ENCODE assay signal across 8 mouse cellular contexts in the genomic region with DNA sequence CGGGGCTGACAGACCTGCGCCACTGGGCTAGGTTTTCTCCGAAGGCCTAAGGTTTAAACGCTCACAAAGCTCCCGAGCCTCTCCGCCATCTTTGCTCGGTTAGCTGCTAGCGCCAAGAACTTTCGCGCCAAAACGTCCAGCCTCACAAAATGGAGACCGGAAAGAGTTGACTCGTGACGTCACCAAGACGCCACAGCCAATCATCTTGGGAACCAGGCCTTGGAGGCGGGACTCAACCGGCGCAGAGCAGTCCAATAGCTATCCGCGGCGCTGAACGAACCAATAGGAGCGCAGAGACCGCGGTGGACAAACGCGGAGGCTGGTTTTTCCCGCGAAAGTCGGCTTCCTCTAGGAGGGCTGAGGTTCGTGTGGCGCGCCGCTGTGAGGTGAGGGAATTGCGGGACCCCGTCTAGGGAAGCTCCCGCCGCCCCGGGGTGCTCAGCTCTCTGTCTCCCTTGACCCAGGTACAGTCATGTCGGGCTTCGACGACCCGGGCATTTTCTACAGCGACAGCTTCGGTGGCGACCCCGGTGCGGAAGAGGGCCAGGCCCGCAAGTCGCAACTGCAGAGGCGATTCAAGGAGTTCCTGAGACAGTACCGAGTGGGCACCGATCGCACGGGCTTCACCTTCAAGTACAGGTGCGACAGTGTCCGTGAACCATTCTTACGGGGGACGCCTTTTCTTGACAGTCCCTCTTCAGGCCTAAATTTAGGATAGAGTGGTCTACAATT. TPM values are rescaled to one million over a fixed set of nuclear protein-coding genes. Genes with fewer than 3 reads are reported as not detected.
DNase-seq lines count a peak whose midpoint lies in the region; ATAC-seq and TF ChIP-seq lines count a peak whose summit lies in the region.

A gene (plus strand): TSS at position 334 of the 732 bp plus-strand sequence.

- TF ChIP-seq EP300 in MEL (IDR thresholded peaks at IDR 0.05; ENCODE audit: low read depth in 1 of 2, low read length in 2 of 2): no peak

- H3K4me1 ChIP-seq in MEL (ENCODE audit: control insufficient read depth in 1 of 2, insufficient read depth in 2 of 2, low read length in 2 of 2): peaks cover 4 to 19% of the 10 kb centered on the region in 2 experiments; a peak in 2 of 4 replicates
- no peaks in the 10 kb centered on the region; the same call in 1 of the 2 replicates for H3K4me1 ChIP-seq in cerebellum, adult 2 months (ENCODE audit: control insufficient read depth, insufficient read depth, low read length)
- peaks cover 7% of the 10 kb centered on the region; the same call in 1 of the 2 replicates for H3K4me1 ChIP-seq in forebrain, postnatal 0 days (ENCODE audit: insufficient read depth)
- peaks cover 16% of the 10 kb centered on the region for H3K4me1 ChIP-seq in lung, embryonic 15.5 days

- no peaks in the 10 kb centered on the region for H3K9me3 ChIP-seq in MEL (replicated peaks; ENCODE audit: insufficient read depth, low read length)
- no peaks in the 10 kb centered on the region for H3K9me3 ChIP-seq in forebrain, postnatal 0 days (ENCODE audit: low read length)
- H3K9me3 ChIP-seq in lung, embryonic 15.5 days: no peaks in the 10 kb centered on the region

- peak; percentile 67 to 77; a peak in 3 of 4 replicates for TF ChIP-seq POLR2A in MEL (IDR thresholded peaks at IDR 0.05; ENCODE audit: control insufficient read depth in 1 of 2, insufficient read depth in 1 of 2, low read depth in 1 of 2, low read length in 2 of 2, poor library complexity in 1 of 2)
- TF ChIP-seq POLR2A in cerebellum, adult 2 months (IDR thresholded peaks at IDR 0.05; ENCODE audit: borderline replicate concordance, insufficient read depth, low read length): peak; percentile 45; the same call in 1 of the 2 replicates

- no peak for TF ChIP-seq RAD21 in MEL (IDR thresholded peaks at IDR 0.05; ENCODE audit: low read depth, low read length)

- TF ChIP-seq CTCF in MEL (IDR thresholded peaks at IDR 0.05 in 2 of 3, conservative IDR thresholded peaks at IDR 0.05 in 1 of 3; ENCODE audit: control insufficient read depth in 1 of 3, insufficient read depth in 1 of 3, low read depth in 2 of 3, low read length in 3 of 3, poor library complexity in 1 of 3, severe bottlenecking in 1 of 3): no peak
- TF ChIP-seq CTCF in cerebellum, adult 2 months (IDR thresholded peaks at IDR 0.05; ENCODE audit: borderline replicate concordance, insufficient read depth, low read depth, low read length): no peak
- no peak for TF ChIP-seq CTCF in forebrain, postnatal 0 days (IDR thresholded peaks at IDR 0.05; ENCODE audit: low read depth)

- no peaks in the 10 kb centered on the region for H3K27me3 ChIP-seq in MEL (ENCODE audit: control insufficient read depth in 1 of 2, insufficient read depth in 2 of 2, low read length in 2 of 2)
- no peaks in the 10 kb centered on the region for H3K27me3 ChIP-seq in cerebellum, adult 2 months (ENCODE audit: control insufficient read depth, insufficient read depth, low read length)
- no peaks in the 10 kb centered on the region for H3K27me3 ChIP-seq in forebrain, postnatal 0 days (ENCODE audit: insufficient read depth, low read length)
- H3K27me3 ChIP-seq in lung, embryonic 15.5 days: no peaks in the 10 kb centered on the region

- H3K36me3 ChIP-seq in MEL (ENCODE audit: control insufficient read depth in 1 of 2, insufficient read depth in 2 of 2, low read length in 2 of 2): peaks cover 17 to 29% of the 10 kb centered on the region in 2 experiments
- H3K36me3 ChIP-seq in forebrain, postnatal 0 days (ENCODE audit: insufficient read depth): peaks cover 11% of the 10 kb centered on the region; the same call in 1 of the 2 replicates
- H3K36me3 ChIP-seq in lung, embryonic 15.5 days: peaks cover 24% of the 10 kb centered on the region

- peak within 1 kb of the TSS; percentile 92 for H3K9ac ChIP-seq in MEL (ENCODE audit: control insufficient read depth, low read depth, low read length, poor library complexity, severe bottlenecking)
- H3K9ac ChIP-seq in forebrain, postnatal 0 days: peak within 1 kb of the TSS; percentile 62
- peak within 1 kb of the TSS; percentile 63 for H3K9ac ChIP-seq in lung, embryonic 15.5 days

- H3K79me2 ChIP-seq in MEL (ENCODE audit: control insufficient read depth, insufficient read depth, low read length, poor library complexity): peaks cover 41% of the 10 kb centered on the region

- ATAC-seq in forebrain, postnatal 0 days: peak; percentile 99
- peak; percentile 97 for ATAC-seq in lung, embryonic 15.5 days (ENCODE audit: borderline replicate concordance, extremely low read depth, low FRiP score, low TSS enrichment)

- peak within 1 kb of the TSS; percentile 71 to 72 for H3K4me3 ChIP-seq in MEL (ENCODE audit: control insufficient read depth in 1 of 2, insufficient read depth in 1 of 2, low read depth in 2 of 2, low read length in 2 of 2)
- H3K4me3 ChIP-seq in cerebellum, adult 2 months (replicated peaks; ENCODE audit: insufficient read depth, low read depth, low read length): peak within 1 kb of the TSS; percentile 86
- peak within 1 kb of the TSS; percentile 67 for H3K4me3 ChIP-seq in forebrain, postnatal 0 days (ENCODE audit: low read depth, low read length)
- peak within 1 kb of the TSS; percentile 60 for H3K4me3 ChIP-seq in lung, embryonic 15.5 days

- under 1% methylated on average over 59 of the region's 59 CpGs for WGBS in cerebellum, adult 2 months
- WGBS in forebrain, postnatal 0 days: 2% methylated on average over 59 of the region's 59 CpGs
- WGBS in lung, embryonic 15.5 days: under 1% methylated on average over 59 of the region's 59 CpGs

- H3K27ac ChIP-seq in MEL (ENCODE audit: control insufficient read depth, low read depth, low read length): peak within 1 kb of the TSS; percentile 95
- peak within 1 kb of the TSS; percentile 31; the same call in 1 of the 2 replicates for H3K27ac ChIP-seq in cerebellum, adult 2 months (ENCODE audit: insufficient read depth, low read length)
- peak within 1 kb of the TSS; percentile 91 for H3K27ac ChIP-seq in forebrain, postnatal 0 days (ENCODE audit: low read depth, low read length)
- peak within 1 kb of the TSS; percentile 76 for H3K27ac ChIP-seq in lung, embryonic 15.5 days

- peak; percentile 99 for DNase-seq in MEL (ENCODE audit: low read depth, low spot score)
- DNase-seq in cerebellum, adult 2 months: peak; percentile 99 to 100
- DNase-seq in forebrain, postnatal 0 days: peak; percentile 100
- DNase-seq in heart, postnatal 4 days: peak; percentile 100
- DNase-seq in layer of hippocampus, adult 8-10 months (ENCODE audit: low spot score in 2 of 2): peak; percentile 99 to 100
- peak; percentile 98 for DNase-seq in ovary, adult 18-20 months (ENCODE audit: low spot score)
- DNase-seq in thymus, postnatal 0 days (ENCODE audit: low spot score): peak; percentile 99

- H3K4me2 ChIP-seq in forebrain, postnatal 0 days (ENCODE audit: low read depth): peak within 1 kb of the TSS; percentile 78
- peak within 1 kb of the TSS; percentile 78 for H3K4me2 ChIP-seq in lung, embryonic 15.5 days

TF ChIP-seq in MEL, 35 proteins besides CTCF, POLR2A, EP300 and RAD21:
- TF ChIP-seq UBTF (IDR thresholded peaks at IDR 0.05; ENCODE audit: borderline replicate concordance, insufficient read depth, low read depth, low read length): no peak
- peak; percentile 85 for TF ChIP-seq NELFE (IDR thresholded peaks at IDR 0.05; ENCODE audit: low read depth, low read length)
- TF ChIP-seq TBP (IDR thresholded peaks at IDR 0.05; ENCODE audit: low read depth, low read length): peak; percentile 80
- TF ChIP-seq MXI1 (IDR thresholded peaks at IDR 0.05; ENCODE audit: low read depth, low read length): peak; percentile 80; the same call in 1 of the 2 replicates
- TF ChIP-seq ZKSCAN1 (IDR thresholded peaks at IDR 0.05; ENCODE audit: low read depth, low read length): no peak
- TF ChIP-seq POLR2AphosphoS2 (IDR thresholded peaks at IDR 0.05; ENCODE audit: low read length): no peak; the same call in 1 of the 2 replicates
- peak; percentile 84 for TF ChIP-seq HCFC1 (IDR thresholded peaks at IDR 0.05; ENCODE audit: low read depth, low read length)
- no peak for TF ChIP-seq GABPA (IDR thresholded peaks at IDR 0.05; ENCODE audit: low read depth, low read length)
- TF ChIP-seq USF2 (IDR thresholded peaks at IDR 0.05; ENCODE audit: borderline replicate concordance in 1 of 2, insufficient read depth in 1 of 2, low read depth in 1 of 2, low read length in 2 of 2): no peak
- no peak for TF ChIP-seq MAFK (IDR thresholded peaks at IDR 0.05; ENCODE audit: borderline replicate concordance, low read depth, low read length)
- peak; percentile 50; the same call in 1 of the 2 replicates for TF ChIP-seq NRF1 (IDR thresholded peaks at IDR 0.05; ENCODE audit: insufficient read depth, low read depth, low read length, poor library complexity, severe bottlenecking)
- peak; percentile 99 for TF ChIP-seq E2F4 (IDR thresholded peaks at IDR 0.05; ENCODE audit: borderline replicate concordance, low read depth, low read length)
- TF ChIP-seq SIN3A (IDR thresholded peaks at IDR 0.05; ENCODE audit: low read length): peak; percentile 94
- no peak for TF ChIP-seq SMC3 (IDR thresholded peaks at IDR 0.05; ENCODE audit: low read depth, low read length)
- TF ChIP-seq TAL1 (IDR thresholded peaks at IDR 0.05; ENCODE audit: low read length): no peak
- 0 out of 2 replicates have a peak, but pooled peaks have one; percentile 36 for TF ChIP-seq MAZ (IDR thresholded peaks at IDR 0.05; ENCODE audit: low read depth, low read length)
- 0 out of 2 replicates have a peak, but pooled peaks have one; percentile 35 for TF ChIP-seq MAX (IDR thresholded peaks at IDR 0.05; ENCODE audit: low read length)
- TF ChIP-seq ZMIZ1 (IDR thresholded peaks at IDR 0.05; ENCODE audit: low read depth, low read length): no peak
TF ChIP-seq in MEL: peak in this region for 9.

RNA-seq across cellular contexts. Expression of the gene that starts here (rescaled TPM):
- total RNA-seq in MEL (2012; rRNA removed): 355 and 397 TPM in 2 replicates
- 100 to 1,000 TPM in 1 of 2 experiments, not detected in 1; 459 TPM for polyA plus RNA-seq in MEL (2012; ENCODE audit: insufficient read depth in 1 of 2, insufficient read length in 2 of 2, low read depth in 1 of 2, low replicate concordance in 2 of 2, missing spikeins in 1 of 2)
- polyA plus RNA-seq in cerebellum, adult 2 months (2012; rRNA removed): 11.0 and 12.1 TPM in 2 replicates
- total RNA-seq in forebrain, postnatal 0 days (2014; rRNA removed): 20.3 and 22.2 TPM in 2 replicates
- polyA plus RNA-seq in forebrain, postnatal 0 days (2015; fragmentation: Nextera tagmentation; extraction: Ambion mirVana): 18.3 and 19.0 TPM in 2 replicates
- total RNA-seq in heart, postnatal 4 days (2021): 10 to 100 TPM; 68.7 to 69.5 TPM
- total RNA-seq in layer of hippocampus, adult 8-10 months (2022): 1 to 10 TPM; 6.0 to 7.6 (median 6.4) TPM
- polyA plus RNA-seq in lung, embryonic 15.5 days (2015; fragmentation: Nextera tagmentation; extraction: Ambion mirVana): 206 and 212 TPM in 2 replicates
- 167 and 206 TPM in 2 replicates for polyA plus RNA-seq in thymus, postnatal 0 days (2015; fragmentation: Nextera tagmentation; extraction: Ambion mirVana)

Comparison
In these comparisons a context has a peak if more than half of its experiments do, and no peak if none do; other contexts are left out.
1. Peak in every context shown above with its lines: DNase-seq, ATAC-seq, H3K4me3 ChIP-seq and H3K27ac ChIP-seq.
2. H3K27ac ChIP-seq: peak in every context shown above with its lines; median percentile 95 in MEL; 91 in forebrain, postnatal 0 days; 76 in lung, embryonic 15.5 days; 31 in cerebellum, adult 2 months.